In the genomic region with DNA sequence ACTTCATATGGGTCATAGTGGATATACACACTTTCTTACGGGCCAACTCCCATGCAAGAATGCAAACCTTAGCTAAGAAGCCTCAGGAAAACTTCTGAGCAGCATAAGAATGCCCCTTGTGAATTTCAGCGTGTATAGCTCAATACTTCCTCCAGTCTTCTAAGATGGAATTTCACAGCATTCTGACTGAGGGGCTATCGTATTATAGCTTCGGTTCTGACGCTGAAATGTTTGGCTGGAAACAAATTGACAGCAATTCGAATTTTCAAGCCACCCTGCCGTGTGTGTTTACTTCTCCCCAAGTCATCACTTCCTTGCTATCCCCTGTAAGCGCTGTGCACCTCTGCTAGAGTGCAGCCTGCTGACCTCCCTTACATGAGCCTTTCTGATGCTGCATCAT, we compare ENCODE assay signal across 16 mouse cellular contexts. TPM values are rescaled to one million over a fixed set of nuclear protein-coding genes. Genes with fewer than 3 reads are reported as not detected.
DNase-seq lines count a peak whose midpoint lies in the region; ATAC-seq and TF ChIP-seq lines count a peak whose summit lies in the region.
"Had no signal": no experiment of that assay in that cellular context is flagged by ENCODE, and none has a peak within 500 bp of the region (broad histone marks: within the 10 kb centered on the region; RNA-seq: fewer than 3 reads in every experiment).

No protein-coding gene starts in this region.

- ATAC-seq in intestine, embryonic 14.5 days (replicated peaks; ENCODE audit: low FRiP score, low TSS enrichment, low read depth), result no peak
- ATAC-seq in intestine, postnatal 0 days, result no peak
- ATAC-seq in stomach, embryonic 15.5 days (ENCODE audit: insufficient read depth, low FRiP score, low read depth), result no peak
- ATAC-seq in stomach, postnatal 0 days (ENCODE audit: low FRiP score, low TSS enrichment), result no peak
- ATAC-seq in limb, embryonic 12.5 days (ENCODE audit: insufficient number of reproducible peaks, insufficient read depth, low FRiP score, low TSS enrichment, low read depth), result no peak
- ATAC-seq: liver, embryonic 12.5 days had no signal

- no peak overlapping the region for H3K27ac ChIP-seq in intestine, embryonic 14.5 days (ENCODE audit: low read depth)
- H3K27ac ChIP-seq in intestine, postnatal 0 days (ENCODE audit: low read depth, low read length), result no peak overlapping the region
- no peak overlapping the region for H3K27ac ChIP-seq in stomach, embryonic 15.5 days
- no peak overlapping the region for H3K27ac ChIP-seq in stomach, postnatal 0 days (replicated peaks)
- H3K27ac ChIP-seq in limb, embryonic 12.5 days, result no peak overlapping the region
- H3K27ac ChIP-seq: liver, embryonic 12.5 days; midbrain, embryonic 10.5 days had no signal

- H3K9ac ChIP-seq in intestine, embryonic 14.5 days (ENCODE audit: low read length), result no peak overlapping the region
- no peak overlapping the region for H3K9ac ChIP-seq in intestine, postnatal 0 days (ENCODE audit: low read depth, low read length)
- H3K9ac ChIP-seq in stomach, embryonic 15.5 days, result no peak overlapping the region
- no peak overlapping the region for H3K9ac ChIP-seq in stomach, postnatal 0 days (ENCODE audit: low read length)
- no peak overlapping the region for H3K9ac ChIP-seq in limb, embryonic 12.5 days (replicated peaks)
- H3K9ac ChIP-seq: liver, embryonic 12.5 days had no signal

- DNase-seq in intestine, embryonic 14.5 days (ENCODE audit: low spot score), result no peak
- no peak for DNase-seq in stomach, postnatal 0 days (ENCODE audit: low spot score)
- no peak for DNase-seq in urinary bladder, adult 18-20 months (ENCODE audit: low spot score in 2 of 2)
- DNase-seq in retina, postnatal 1 day, result no peak
- DNase-seq: adrenal gland, postnatal 14 days; cerebellum, postnatal 25 days; gastrocnemius, postnatal 25 days had no signal

- peak overlapping the region; percentile 83 for H3K4me2 ChIP-seq in intestine, embryonic 14.5 days (ENCODE audit: low read length)
- no peak overlapping the region for H3K4me2 ChIP-seq in intestine, postnatal 0 days (replicated peaks; ENCODE audit: low read depth)
- H3K4me2 ChIP-seq in stomach, embryonic 15.5 days, result peak overlapping the region; percentile 96; the same call in 1 of the 2 replicates
- no peak overlapping the region for H3K4me2 ChIP-seq in stomach, postnatal 0 days (replicated peaks; ENCODE audit: low read depth)
- H3K4me2 ChIP-seq in limb, embryonic 12.5 days, result peak overlapping the region; percentile 94

- WGBS in intestine, embryonic 14.5 days, result 28% methylated on average over 8 of the region's 8 CpGs
- whole genome bisulfite sequencing in intestine, postnatal 0 days, result 57% methylated on average over 8 of the region's 8 CpGs
- WGBS in stomach, embryonic 15.5 days, result 38% methylated on average over 8 of the region's 8 CpGs
- WGBS in stomach, postnatal 0 days, result 45% methylated on average over 8 of the region's 8 CpGs
- WGBS in limb, embryonic 12.5 days, result 19% methylated on average over 8 of the region's 8 CpGs

- H3K9me3 ChIP-seq in intestine, embryonic 14.5 days (ENCODE audit: control insufficient read depth, low read length), result no peaks in the 10 kb centered on the region
- H3K9me3 ChIP-seq in intestine, postnatal 0 days (ENCODE audit: control insufficient read depth), result no peaks in the 10 kb centered on the region
- no peaks in the 10 kb centered on the region for H3K9me3 ChIP-seq in stomach, embryonic 15.5 days
- H3K9me3 ChIP-seq in stomach, postnatal 0 days (ENCODE audit: control insufficient read depth, low read length), result no peaks in the 10 kb centered on the region
- no peaks in the 10 kb centered on the region for H3K9me3 ChIP-seq in limb, embryonic 12.5 days
- H3K9me3 ChIP-seq: G1E; heart, embryonic 12.5 days; liver, embryonic 12.5 days; midbrain, embryonic 10.5 days had no signal

- TF ChIP-seq EP300 in stomach, postnatal 0 days (optimal IDR thresholded peaks at IDR 0.05), result no peak

- no peaks in the 10 kb centered on the region for H3K4me1 ChIP-seq in intestine, embryonic 14.5 days (replicated peaks; ENCODE audit: control insufficient read depth, insufficient read depth, low read length)
- peaks cover 6% of the 10 kb centered on the region; the same call in 1 of the 2 replicates for H3K4me1 ChIP-seq in intestine, postnatal 0 days (replicated peaks; ENCODE audit: control insufficient read depth, insufficient read depth, low read length)
- peaks cover 8% of the 10 kb centered on the region for H3K4me1 ChIP-seq in stomach, embryonic 15.5 days
- peaks cover 2% of the 10 kb centered on the region; the same call in 1 of the 2 replicates for H3K4me1 ChIP-seq in stomach, postnatal 0 days (replicated peaks; ENCODE audit: control insufficient read depth, insufficient read depth)
- peaks cover 18% of the 10 kb centered on the region for H3K4me1 ChIP-seq in limb, embryonic 12.5 days (replicated peaks)

- 0 out of 2 replicates have a peak overlapping the region, but pooled peaks have one; percentile 49 for H3K4me3 ChIP-seq in intestine, embryonic 14.5 days (ENCODE audit: low read depth, low read length)
- no peak overlapping the region for H3K4me3 ChIP-seq in intestine, postnatal 0 days (ENCODE audit: low read depth, low read length)
- H3K4me3 ChIP-seq in stomach, embryonic 15.5 days (replicated peaks), result no peak overlapping the region
- H3K4me3 ChIP-seq in stomach, postnatal 0 days (ENCODE audit: low read depth, low read length), result no peak overlapping the region
- peak overlapping the region; percentile 58 for H3K4me3 ChIP-seq in limb, embryonic 12.5 days (replicated peaks)
- H3K4me3 ChIP-seq: erythroblast, embryonic 14.5 days; myocyte had no signal

- H3K27me3 ChIP-seq in intestine, embryonic 14.5 days (replicated peaks; ENCODE audit: control insufficient read depth, insufficient read depth, low read length), result peaks cover 13% of the 10 kb centered on the region
- H3K27me3 ChIP-seq in intestine, postnatal 0 days (replicated peaks; ENCODE audit: control insufficient read depth, insufficient read depth, low read length), result peaks cover 10% of the 10 kb centered on the region; the same call in 1 of the 2 replicates
- H3K27me3 ChIP-seq in stomach, embryonic 15.5 days (replicated peaks), result peaks cover 12% of the 10 kb centered on the region
- no peaks in the 10 kb centered on the region for H3K27me3 ChIP-seq in stomach, postnatal 0 days (ENCODE audit: control insufficient read depth, insufficient read depth, low read length)
- H3K27me3 ChIP-seq in limb, embryonic 12.5 days, result peaks cover 61% of the 10 kb centered on the region

- no peaks in the 10 kb centered on the region for H3K36me3 ChIP-seq in intestine, embryonic 14.5 days (ENCODE audit: control insufficient read depth, insufficient read depth, low read length)
- H3K36me3 ChIP-seq in intestine, postnatal 0 days (ENCODE audit: control insufficient read depth, insufficient read depth), result no peaks in the 10 kb centered on the region
- no peaks in the 10 kb centered on the region for H3K36me3 ChIP-seq in stomach, embryonic 15.5 days
- H3K36me3 ChIP-seq in stomach, postnatal 0 days (ENCODE audit: control insufficient read depth, insufficient read depth, low read length), result no peaks in the 10 kb centered on the region
- H3K36me3 ChIP-seq in limb, embryonic 12.5 days, result no peaks in the 10 kb centered on the region
- H3K36me3 ChIP-seq: G1E; heart, embryonic 12.5 days; liver, embryonic 12.5 days; midbrain, embryonic 10.5 days had no signal

- no peak for TF ChIP-seq CTCF in intestine, postnatal 0 days (IDR thresholded peaks at IDR 0.05; ENCODE audit: low read depth)
- TF ChIP-seq CTCF in stomach, postnatal 0 days (IDR thresholded peaks at IDR 0.05; ENCODE audit: low read depth), result no peak

RNA-seq across cellular contexts. Expression of a gene that starts 1.3 kb away (rescaled TPM):
- polyA plus RNA-seq in intestine, embryonic 14.5 days (2014; fragmentation: Nextera tagmentation; extraction: Ambion mirVana), result 19.2 and 23.2 TPM in 2 replicates
- 5.9 and 7.9 TPM in 2 replicates for polyA plus RNA-seq in intestine, postnatal 0 days (2015; fragmentation: Nextera tagmentation; extraction: Ambion mirVana)
- 10.9 and 14.9 TPM in 2 replicates for polyA plus RNA-seq in stomach, embryonic 15.5 days (2015; fragmentation: Nextera tagmentation; extraction: Ambion mirVana)
- polyA plus RNA-seq in stomach, postnatal 0 days (2015; fragmentation: Nextera tagmentation; extraction: Ambion mirVana), result 3.4 and 3.5 TPM in 2 replicates
- polyA plus RNA-seq in limb, embryonic 12.5 days (2016; fragmentation: Nextera tagmentation; extraction: Ambion mirVana), result 19.7 and 20.3 TPM in 2 replicates
- polyA plus RNA-seq: erythroblast, embryonic 14.5 days; G1E; myocyte had no signal

Comparison
In these comparisons a context has a peak if more than half of its experiments do, and no peak if none do; other contexts are left out.
1. H3K4me2 ChIP-seq: peak in intestine, embryonic 14.5 days (single experiment), stomach, embryonic 15.5 days (single experiment) and limb, embryonic 12.5 days (single experiment); none in intestine, postnatal 0 days (single experiment) and stomach, postnatal 0 days (single experiment).
2. H3K4me3 ChIP-seq: peak in intestine, embryonic 14.5 days (single experiment) and limb, embryonic 12.5 days (single experiment); none in intestine, postnatal 0 days (single experiment), stomach, embryonic 15.5 days (single experiment) and stomach, postnatal 0 days (single experiment).